Mouse (Mus musculus) urinary bladder, adult 2 months (tissue): Measurements from ENCODE around the gene Rhou. TPM values are rescaled to one million over a fixed set of nuclear protein-coding genes. Genes with fewer than 3 reads are reported as not detected.
"Not testable (repeated sequence)": the region's sequence is repeated elsewhere in the genome, so short reads cannot be mapped to it uniquely, and the experiment has no call there.

Source experiments
- DNase-seq: peaks from one replicate; pipeline ENCODE4 v3.0.0; 2022; ENCODE audit warnings: low spot score
- polyA plus RNA-seq: library from polyadenylated mRNA; depleted of rRNA; stranded (reverse); fragments of >200 nt; gene quantifications from 2 replicates; pipeline ENCODE4 v1.2.3, GENCODE M21; 2012; rRNA removed

Rhou gene
- 20.1 and 21.4 TPM in 2 replicates for polyA plus RNA-seq

DNA sequence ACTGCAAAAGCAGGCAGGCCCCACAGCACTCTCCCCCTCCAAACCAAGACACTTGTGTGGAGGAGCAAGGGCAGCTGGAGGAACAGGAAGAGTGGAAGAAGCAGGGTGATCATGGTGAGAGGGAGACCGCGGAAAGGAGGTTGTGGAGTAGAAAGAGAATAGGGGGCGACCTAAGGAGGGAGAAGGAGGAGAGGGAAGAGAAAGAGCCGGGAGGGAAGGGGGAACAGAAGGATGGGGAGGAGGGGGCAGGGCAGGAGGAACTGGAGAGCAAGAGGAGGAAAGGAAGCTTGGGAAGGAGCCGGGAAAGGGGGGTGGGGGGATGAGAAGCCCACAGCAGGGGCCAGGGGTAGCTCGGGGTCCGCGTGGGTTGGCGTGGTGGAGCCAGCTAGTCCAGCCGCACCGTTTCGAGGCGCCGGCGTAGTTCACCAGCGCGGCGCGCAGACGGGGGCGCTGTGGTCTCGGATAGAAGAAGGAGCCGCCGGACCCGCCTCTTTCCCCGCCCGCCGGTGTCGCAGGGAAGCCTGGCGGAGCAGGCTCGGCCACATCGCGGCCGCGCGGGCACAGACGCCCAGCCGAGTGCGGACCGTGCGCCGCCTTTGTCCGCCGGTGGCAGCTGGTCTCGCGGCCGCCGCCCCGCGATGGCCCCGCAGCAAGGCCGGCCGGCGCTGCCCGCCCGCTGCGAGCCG, at the start of gene Rhou:
Gene Rhou, plus strand, starts transcription at position 622 of the 686 bp plus-strand sequence.
- DNase-seq: peak; percentile 87

DNA sequence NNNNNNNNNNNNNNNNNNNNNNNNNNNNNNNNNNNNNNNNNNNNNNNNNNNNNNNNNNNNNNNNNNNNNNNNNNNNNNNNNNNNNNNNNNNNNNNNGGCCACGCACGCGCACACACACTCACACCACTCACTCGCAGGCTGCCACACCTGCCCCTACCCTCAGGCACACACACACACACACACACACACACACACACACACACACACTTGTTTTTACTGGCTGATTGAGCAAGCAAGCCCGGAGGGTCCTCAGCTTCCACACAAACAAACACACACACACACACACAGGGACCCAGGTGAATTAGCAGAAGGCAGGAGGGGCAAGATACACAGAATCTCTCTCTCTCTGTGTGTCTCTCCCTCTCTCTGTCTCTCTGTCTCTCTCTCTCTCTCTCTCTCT, 41.1 kb upstream of the Rhou start:
- DNase-seq: peak; percentile 6

DNA sequence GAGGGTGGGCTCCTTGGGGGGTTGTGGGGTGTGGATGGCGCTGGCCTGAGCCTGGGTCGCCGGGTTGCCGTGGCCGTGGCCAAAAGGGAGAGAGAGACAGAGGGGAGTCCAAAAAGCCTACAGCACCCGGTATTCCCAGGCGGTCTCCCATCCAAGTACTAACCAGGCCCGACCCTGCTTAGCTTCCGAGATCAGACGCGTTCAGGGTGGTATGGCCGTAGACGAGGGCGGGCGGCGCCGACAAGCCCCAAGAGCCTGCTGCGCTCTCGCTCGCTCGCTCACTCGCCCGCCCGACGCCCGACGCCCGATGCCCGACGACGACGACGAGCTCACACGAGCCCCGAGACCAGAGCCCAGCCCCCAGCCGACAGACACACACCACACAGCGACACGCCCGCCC, 30.2 kb upstream of the Rhou start:
- DNase-seq: not testable (repeated sequence)

DNA sequence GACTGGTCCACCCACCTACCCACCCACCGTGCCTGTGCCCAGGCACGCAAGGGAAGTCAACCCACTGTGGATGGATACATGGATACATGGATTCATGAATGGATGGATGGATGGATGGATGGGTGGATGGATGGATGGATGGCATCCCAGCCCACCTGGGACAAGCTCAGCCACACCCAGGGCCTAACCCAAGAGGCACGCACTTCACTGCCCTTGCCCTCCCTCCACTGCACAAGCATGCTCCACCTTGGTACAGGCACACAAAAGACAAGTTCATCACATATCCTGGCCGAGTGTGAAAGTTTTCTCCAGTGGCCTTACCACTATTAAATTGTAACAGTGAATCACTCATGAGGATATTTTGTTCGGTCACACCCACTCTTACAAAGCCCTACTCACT, 29.5 kb upstream of the Rhou start:
- no peak for DNase-seq

DNA sequence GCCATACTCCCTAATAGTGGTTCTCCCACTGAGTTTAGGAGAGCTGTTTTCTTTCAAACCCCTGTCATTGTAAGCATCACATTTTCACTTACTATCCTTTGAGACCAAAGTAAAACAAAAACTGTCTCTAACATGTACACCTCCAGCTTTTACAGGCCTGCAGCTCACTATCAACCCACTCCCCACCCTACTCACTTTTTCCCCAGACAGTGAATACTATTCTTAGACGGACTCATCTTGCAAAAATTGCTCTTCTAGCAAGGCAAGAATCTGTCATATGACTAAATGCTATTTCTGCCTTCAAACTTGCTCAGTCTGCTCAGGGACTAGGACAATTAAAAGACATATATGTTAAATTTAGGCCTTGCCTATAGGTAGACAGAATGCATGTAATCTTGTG, 29.0 kb upstream of the Rhou start:
- no peak for DNase-seq

DNA sequence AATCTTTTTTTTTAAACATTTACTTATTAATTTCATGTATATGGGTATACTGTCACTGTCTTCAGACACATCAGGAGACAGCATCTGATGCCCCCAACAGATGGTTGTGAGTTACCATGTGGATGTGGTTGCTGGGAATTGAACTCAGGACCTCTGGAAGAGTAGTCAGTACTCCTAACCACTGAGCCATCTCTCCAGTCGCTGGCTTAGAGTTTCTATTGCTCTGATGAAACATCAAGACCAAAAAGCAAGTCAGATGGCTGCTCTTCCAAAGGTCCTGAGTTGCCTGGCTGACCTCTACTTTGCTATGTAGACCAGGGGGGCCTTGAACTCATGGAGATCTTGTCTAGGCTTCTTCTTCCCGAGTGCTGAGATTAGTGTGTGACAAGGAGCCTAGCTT, 28.0 kb upstream of the Rhou start:
- DNase-seq: no peak

DNA sequence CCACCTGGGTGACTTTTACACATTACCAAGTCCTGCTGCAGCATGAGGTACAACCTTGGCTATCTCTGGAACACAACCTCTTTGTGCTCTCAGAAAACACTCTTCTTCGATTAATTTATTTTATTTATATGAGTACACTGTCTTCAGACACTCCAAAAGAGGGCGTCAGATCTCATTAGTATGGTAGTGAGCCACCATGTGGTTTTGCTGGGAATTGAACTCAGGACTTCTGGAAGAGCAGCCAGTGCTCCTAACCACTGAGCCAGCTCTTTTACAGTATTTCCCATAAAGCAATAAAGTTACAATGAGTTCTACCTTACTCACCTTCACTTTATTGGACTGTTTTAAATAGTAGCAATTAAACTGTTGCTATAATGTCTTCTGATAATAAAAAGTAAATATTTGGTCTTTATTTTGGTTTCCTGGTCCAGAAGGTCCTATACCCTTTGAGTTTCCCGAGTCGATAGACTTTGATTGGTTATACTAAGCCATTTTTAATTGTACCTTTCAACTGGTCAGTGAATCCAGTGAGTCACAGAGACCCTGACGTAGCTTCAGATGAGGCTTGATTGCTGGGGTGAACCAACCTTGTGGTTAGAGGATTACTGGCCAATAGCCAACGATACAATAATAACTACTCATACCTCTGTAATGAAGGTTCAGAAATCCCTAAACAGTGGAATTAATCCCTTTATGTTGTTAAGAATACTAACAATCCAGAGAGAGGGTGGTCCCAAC, 26.1 kb upstream of the Rhou start:
- DNase-seq: no peak

DNA sequence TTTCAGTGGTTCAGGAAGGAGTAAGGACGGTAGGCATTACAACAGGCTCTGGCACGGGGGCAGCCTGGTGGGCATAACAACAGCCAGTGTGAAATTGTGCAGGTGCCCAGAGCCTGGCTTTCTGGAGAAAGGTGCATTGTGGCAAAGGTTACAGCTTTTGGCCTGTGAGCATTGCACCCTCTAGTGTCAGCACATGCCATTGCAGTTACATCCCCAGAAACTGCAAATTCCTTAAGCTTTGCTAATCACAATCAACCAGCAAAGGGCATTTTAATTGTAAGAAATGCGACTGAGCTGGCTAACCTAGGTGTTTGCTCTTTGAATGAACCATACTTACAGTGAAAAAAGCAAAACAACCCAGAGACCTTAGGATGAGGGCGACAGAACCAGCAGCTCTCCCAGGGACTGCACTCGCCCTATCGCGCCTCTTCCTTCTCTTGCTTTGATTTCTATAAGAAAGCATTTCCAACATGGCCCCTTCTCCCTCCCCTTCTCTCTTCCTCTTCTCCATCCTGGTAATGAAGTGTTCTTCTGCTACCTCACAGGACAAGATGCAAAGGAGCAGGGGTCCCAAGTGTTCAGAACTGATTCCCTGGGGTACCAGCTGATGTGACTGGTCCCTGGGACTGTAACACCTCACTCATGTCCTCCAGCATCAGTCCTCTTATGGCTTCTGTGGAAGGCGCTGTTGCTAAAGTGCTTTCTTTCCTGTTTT, 25.3 kb upstream of the Rhou start:
- no peak for DNase-seq

DNA sequence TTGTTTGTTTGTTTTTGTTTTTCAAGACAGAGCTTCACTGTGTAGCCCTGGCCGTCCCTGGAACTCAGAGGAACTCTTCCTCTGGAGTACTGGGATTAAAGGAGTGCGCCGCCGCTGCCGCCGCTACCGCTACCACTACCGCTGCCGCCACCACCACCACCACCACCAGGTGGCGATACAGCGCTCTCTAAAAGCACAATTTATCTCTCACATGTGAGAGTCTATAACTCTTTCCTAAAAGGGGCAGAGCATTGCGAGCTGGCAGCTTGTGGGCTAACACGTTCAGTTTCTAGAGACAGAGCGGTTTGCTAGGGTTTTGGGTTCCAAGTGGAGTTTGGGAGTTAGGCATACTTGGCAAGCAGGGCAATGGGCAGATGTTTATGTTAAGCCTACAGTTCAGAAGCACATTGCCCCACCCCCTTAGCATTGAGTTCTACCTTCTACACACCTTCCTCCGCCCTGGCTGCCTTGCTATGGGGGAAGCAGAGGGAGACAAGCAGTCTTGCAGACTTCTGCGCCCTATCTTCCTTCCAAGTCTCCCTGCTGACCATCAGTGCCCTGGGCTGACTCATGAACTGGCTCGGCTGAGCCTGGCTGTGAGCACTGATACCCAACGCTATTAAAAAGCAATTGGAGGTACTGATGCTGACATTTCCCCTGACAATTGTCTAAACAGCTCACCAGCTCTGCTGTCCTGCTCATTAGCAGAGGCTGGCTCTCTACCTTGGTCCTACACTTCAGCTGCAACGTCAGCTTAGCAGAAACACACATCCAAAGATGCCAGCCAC, 24.6 kb upstream of the Rhou start:
- no peak for DNase-seq

DNA sequence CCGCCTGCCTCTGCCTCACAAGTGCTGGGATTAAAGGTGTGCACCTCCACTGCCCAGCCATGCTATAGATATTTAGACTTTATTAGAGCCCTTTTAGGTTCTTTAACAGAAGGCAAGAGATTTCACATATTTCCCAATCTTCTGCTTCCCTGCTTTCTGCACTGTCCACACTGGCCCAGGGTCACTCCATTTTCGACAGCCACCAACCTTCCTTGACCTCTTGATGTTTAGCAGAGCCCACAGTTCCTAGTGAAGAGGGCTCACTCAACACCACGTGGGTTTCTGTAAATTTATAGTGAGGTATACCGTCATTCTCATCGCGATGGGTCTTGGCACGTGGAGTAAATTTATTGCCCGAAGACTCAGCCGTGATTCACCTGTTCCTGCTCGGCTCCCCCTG, 23.7 kb upstream of the Rhou start:
- no peak for DNase-seq

DNA sequence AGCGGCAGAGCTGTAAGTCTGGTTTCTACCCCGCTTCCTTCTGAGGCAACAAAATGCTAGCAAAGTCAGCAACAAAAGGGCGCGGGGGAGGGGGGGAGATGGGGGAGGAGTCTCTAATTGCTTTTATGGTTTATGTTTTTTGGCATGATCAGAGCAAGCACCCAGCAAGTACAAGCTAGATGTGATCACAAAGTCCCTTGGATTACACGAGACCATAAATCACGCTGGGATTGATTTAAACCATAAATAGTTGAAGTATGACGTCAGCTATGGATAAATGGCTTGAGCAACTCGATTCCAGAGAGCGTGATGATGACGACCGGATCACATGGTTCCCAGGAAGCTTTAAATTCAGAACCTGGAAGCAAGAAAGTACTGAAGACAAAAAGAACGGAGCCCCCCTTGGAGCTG, 22.9 kb upstream of the Rhou start:
- no peak for DNase-seq

DNA sequence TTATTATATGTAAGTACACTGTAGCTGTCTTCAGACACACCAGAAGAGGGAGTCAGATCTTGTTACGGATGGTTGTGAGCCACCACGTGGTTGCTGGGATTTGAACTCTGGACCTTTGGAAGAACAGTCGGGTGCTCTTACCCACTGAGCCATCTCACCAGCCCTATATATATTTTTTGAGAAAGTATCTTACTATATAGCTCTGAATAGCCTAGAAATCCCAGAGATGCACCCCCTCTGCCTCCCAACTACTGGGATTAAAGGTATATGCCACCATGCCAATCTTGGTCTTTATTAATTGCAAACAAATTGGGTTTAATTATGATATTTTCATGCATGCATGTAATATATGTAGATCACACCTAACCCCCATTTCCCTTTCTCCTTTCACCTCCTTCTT, 22.0 kb upstream of the Rhou start:
- not testable (repeated sequence) for DNase-seq

DNA sequence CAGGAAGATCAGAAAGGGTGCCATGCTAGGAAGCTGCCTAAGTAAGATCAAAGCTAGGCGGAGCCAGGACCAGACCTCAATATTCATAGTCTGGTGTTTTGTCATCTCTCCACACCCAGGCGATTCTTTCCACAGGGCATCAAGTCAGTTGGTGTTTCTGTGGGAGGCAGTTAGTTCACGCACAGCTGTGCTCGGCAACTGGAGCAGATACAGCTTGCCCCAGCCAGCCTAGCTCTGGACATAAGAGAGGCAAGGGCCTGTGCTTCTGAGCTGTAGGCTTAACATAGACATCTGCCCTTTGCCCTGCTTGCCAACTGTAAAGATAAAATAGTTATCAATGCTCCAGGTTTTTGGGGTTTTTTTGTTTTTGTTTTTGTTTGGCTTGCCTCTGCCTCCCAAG, 21.5 kb upstream of the Rhou start:
- DNase-seq: no peak

DNA sequence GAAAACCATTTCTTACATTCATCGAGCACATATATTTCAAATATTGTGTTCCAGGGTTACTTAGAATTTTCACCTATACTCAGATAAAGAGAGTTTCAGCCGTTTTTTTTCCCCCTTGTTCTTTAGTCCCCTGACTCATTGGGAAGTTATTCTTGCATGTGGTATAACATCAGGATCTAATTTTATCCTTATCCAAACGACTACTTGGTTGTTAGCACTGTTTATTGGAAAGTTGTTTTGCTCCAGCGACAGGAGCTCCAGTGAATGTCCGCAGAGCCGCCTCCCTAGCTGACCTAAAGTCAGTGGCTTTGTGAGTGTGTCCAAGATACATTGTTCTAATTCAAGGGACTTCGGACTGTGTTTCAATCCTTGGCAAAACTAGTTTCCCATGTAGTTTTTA, 19.9 kb upstream of the Rhou start:
- no peak for DNase-seq

DNA sequence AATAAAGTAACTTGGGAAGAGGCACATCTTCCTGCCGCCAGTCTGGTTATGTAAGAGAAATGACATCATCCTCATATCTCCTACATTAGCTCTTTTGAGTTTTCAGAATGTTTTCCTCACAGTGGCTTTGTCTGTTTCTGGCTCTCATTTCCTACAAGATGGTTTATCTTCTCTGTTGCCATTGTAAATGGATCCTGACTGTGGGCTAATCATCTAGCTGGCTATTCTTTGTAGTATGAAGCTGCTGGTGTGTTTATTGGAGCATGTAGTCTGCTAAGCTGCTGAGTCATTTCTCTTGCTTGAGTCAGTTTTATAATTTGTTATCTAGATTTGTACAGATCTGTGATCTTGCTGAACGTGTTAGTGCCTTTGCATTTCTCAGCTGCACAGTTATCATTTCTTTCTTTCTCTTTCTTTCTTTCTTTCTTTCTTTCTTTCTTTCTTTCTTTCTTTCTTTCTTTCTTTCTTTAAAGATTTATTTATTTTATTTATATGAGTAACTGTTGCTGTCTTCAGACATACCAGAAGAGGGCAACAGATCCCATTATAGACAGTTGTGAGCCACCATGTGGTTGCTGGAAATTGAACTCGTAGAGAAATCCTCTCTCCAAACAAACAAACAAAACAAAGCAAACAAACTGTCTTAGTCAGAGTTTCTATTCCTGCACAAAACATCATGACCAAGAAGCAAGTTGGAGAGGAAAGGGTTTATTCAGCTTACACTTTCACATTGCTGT, 19.2 kb upstream of the Rhou start:
- DNase-seq: no peak

DNA sequence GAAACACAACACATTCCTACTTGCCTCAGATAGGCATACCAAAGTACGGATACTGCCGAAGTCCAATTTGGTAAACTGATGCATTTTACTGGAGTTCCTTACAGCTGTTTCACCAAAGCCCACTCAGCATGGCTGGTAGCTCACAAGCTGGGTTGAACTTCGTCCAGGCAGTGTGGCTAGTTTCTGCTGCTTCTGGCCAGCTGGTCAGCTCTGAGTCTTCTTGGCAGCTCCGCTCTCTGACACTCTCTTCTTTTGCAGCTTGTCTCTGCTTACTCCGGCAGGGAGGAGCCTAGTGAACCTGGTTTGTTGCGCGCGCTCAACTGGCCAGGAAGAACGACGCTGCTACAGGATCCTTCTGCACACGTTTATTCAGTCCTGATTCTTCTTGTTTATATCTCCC, 18.1 kb upstream of the Rhou start:
- no peak for DNase-seq

DNA sequence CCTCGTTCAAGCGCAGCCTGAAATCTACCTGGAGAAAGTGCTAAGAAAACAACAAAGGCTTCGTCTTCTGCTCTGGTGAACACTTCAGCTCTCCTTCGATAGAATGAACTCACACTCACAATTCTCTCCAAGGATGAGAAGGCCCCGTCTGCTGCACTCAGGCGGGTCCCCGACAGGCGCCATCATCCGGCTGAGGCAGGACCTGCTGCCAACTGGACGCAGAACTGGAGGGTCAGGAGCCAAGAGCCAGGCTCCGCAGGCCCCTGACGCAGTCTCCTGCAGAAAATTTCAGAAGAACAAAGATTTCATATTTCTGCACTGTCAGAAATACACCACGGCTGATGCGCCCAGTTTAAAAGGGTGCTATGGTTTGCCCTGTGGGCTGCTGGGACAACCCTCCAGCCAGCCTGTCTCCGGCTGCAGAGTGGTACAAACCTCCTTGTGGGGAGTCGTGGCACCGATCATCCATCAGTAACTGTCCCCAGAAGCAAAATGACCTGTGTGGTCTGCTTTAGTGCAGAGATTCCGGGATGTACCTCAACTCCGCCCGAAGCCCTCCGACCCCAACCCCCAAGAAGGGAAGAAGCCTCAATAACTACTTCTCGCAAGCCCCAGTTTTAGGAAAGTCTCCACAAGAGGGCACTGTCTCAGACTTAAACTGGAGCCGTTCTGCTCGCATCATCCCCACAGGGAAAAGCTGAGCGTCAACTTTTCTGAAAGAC, 10.2 kb upstream of the Rhou start:
- no peak for DNase-seq

DNA sequence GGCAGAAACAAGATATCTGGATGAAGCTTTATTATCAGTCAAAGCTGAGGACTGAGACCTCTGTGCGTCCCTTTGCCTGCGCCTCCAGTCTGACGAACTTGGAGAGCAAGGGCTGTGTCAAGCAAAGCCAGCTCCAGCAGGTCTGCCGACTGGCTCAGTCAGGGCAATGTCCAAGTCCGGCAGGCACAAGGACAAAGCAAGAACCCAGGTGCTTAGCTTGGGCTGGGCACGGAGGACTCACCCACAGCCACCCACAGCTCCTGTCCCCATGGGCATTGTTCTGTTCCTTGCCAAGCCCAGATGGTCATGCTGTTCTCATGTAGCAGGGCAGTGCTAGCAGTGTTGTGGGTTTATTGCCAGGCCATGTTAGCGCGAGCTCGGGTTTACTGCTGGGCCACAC, 8.5 kb upstream of the Rhou start:
- no peak for DNase-seq

DNA sequence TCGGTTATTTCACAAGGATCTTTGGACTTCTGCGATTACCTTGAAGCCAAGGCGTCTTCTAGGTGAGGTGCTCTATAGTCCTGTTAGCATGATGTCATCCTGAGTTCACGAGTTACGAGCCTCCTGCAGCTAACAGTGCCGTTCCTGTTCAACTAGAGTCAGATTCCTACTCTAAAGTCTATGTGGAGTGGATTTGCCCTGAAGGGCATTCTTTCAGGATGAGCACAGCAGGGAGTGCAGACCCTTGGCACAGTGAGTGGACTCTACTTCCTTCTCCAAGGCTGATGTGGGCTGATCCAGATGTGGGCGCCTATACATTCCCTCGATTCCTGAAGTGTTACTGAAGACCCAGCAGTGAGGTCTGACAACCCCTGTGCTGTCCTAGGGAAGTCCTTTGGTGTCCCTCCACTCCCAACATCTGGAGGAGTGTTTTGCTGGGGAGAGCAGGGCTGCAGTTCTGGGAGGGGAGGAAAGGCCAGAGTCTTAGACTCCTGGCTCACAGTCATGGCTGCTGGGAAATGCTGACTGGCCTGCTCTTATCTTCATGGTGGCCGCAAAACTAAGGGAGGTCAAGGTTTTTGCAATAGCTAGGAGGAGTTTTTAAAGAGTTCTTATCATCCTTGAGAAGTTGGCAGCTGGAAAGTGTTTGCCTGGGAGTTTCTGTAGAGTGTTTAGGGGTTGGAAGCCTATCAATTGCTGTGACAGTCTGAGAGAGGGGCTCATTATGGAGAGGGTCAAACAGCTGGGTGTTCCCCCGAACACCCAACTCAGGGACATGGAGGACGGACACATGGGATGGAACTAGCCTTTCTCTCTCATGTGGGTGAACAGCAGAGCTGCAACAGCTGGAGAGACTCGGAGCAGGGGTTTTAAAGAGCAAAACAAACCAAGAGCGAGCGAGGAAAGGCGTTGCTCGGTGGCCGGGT, 5.2 kb upstream of the Rhou start:
- no peak for DNase-seq

DNA sequence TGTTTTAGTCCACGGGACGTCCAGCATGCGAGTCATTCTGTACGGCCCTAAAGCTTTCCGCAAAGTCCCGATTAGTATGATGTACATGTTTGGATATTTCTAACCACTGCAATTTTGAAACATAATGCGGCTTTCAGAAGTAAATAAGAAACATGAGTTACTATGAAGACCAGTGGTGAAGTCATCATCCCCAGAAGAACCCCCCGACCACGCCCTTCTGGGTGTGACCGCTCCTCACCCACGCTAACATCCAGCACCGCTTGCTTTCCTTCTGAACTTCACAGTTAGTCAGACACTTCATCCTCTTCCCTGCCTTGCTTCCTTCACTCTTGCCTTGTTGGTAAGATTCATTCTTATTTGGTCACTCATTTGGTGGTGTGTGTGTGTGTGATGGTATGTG, 4.2 kb upstream of the Rhou start:
- no peak for DNase-seq
